Mouse (Mus musculus): ENCODE results near the gene Brd1.

DNA sequence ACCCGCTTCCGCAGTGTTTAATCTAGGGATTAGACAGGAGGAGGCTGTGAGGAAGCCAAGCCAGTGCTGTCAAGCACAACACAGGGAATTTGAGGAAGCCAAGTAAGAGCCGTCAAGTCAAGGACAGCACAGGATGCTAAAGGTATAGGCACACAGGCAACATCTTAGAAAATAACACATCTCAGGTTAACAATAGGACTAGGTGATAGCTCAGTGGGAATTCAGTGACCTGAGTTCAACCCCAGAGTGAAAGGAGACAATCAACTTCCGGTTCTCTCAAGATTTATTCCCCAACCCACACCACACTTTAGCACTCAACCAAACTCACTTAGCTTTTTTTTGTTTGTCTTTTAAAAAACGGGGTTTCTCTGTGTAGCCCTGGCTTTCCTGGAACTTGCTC, 34.5 kb downstream of the Brd1 start:
- TF ChIP-seq CTCF (IDR thresholded peaks at IDR 0.05; ENCODE audit: borderline replicate concordance, insufficient read depth, low read length) (no peak), POLR2A (IDR thresholded peaks at IDR 0.05; ENCODE audit: low read depth, low read length) (no peak)

Data from embryonic fibroblast, embryonic 13.5 days (primary cell).